Mouse (Mus musculus) hematopoietic stem cell, adult 5-6 weeks (primary cell): ENCODE measurements around the gene Ptpru. TPM values are rescaled to one million over a fixed set of nuclear protein-coding genes. Genes with fewer than 3 reads are reported as not detected.

ENCODE experiments used
- ATAC-seq, 2 experiments: fragments of 125-278 bp in 1 of 2; replicated peaks in 1 of 2; 2 replicates each; pipeline ENCODE4 v1.8.0; 2016 to 2017; ENCODE audit warnings: inconsistent platforms in 2 of 2, mild to moderate bottlenecking in 2 of 2, moderate number of reproducible peaks in 2 of 2, low read depth in 1 of 2, moderate TSS enrichment in 1 of 2; ENCODE audit not compliant: low FRiP score in 2 of 2, poor library complexity in 2 of 2, severe bottlenecking in 2 of 2, insufficient read depth in 1 of 2, low TSS enrichment in 1 of 2
- total RNA-seq: library from RNA; stranded (forward); fragments of 172-1452, 232-1000 nt; gene quantifications from 2 replicates; pipeline ENCODE4 v1.2.3, GENCODE M21; 2017

Gene Ptpru
- total RNA-seq, 1 experiment from 2014 or later: 0.40 TPM

GRCm38 (mm10) chr4:131812458-131812857 lies 25.6 kb downstream of the Ptpru start:
- no peak for ATAC-seq

GRCm38 (mm10) chr4:131805255-131805654 lies 32.8 kb downstream of the Ptpru start:
- ATAC-seq: no peak

- ATAC-seq: peak in 1 of 2 experiments; percentile 18; a peak in 1 of 4 replicates
Measured at GRCm38 (mm10) chr4:131804732-131805131, 33.4 kb downstream of the Ptpru start.

GRCm38 (mm10) chr4:131803846-131804245 lies 34.2 kb downstream of the Ptpru start:
- ATAC-seq: no peak

- no peak for ATAC-seq
Measured at GRCm38 (mm10) chr4:131798968-131799367, 39.1 kb downstream of the Ptpru start.

GRCm38 (mm10) chr4:131797920-131798319 lies 40.2 kb downstream of the Ptpru start:
- no peak for ATAC-seq

GRCm38 (mm10) chr4:131797483-131797882 lies 40.6 kb downstream of the Ptpru start:
- no peak for ATAC-seq

GRCm38 (mm10) chr4:131796312-131797080 lies 41.6 kb downstream of the Ptpru start:
- no peak for ATAC-seq

GRCm38 (mm10) chr4:131786800-131787199 lies 51.3 kb downstream of the Ptpru start:
- no peak for ATAC-seq

- peak; percentile 43 to 65; a peak in 3 of 4 replicates for ATAC-seq
Measured at GRCm38 (mm10) chr4:131784034-131784433, 54.1 kb downstream of the Ptpru start.

- no peak for ATAC-seq
Measured at GRCm38 (mm10) chr4:131781023-131781422, 57.1 kb downstream of the Ptpru start.

GRCm38 (mm10) chr4:131778616-131779275 lies 59.3 kb downstream of the Ptpru start:
- no peak for ATAC-seq

- ATAC-seq: no peak
Measured at GRCm38 (mm10) chr4:131771384-131771783, 66.7 kb downstream of the Ptpru start.

GRCm38 (mm10) chr4:131763911-131764310 lies 74.2 kb downstream of the Ptpru start:
- ATAC-seq: no peak

- ATAC-seq: peak; percentile 27 to 36; a peak in 2 of 4 replicates
Measured at GRCm38 (mm10) chr4:131763479-131763878, 74.6 kb downstream of the Ptpru start.

GRCm38 (mm10) chr4:131762211-131762784 lies 75.8 kb downstream of the Ptpru start:
- ATAC-seq: no peak

- ATAC-seq: no peak
Measured at GRCm38 (mm10) chr4:131752204-131752837, 85.8 kb downstream of the Ptpru start.

- no peak for ATAC-seq
Measured at GRCm38 (mm10) chr4:131751561-131751960, 86.5 kb downstream of the Ptpru start.
